Mouse (Mus musculus): ENCODE results near the gene Pabpn1. TPM values are rescaled to one million over a fixed set of nuclear protein-coding genes. Genes with fewer than 3 reads are reported as not detected.

The Pabpn1 gene
- polyA plus RNA-seq, 1 experiment from 2014 or later, result 38.6 TPM

- no peak for ATAC-seq (ENCODE audit: insufficient read depth)
- Histone ChIP-seq H3K4me2 (no peak overlapping the region), H3K27ac (replicated peaks) (no peak overlapping the region), H3K27me3 (no peaks in the 10 kb centered on the region), H3K36me3 (replicated peaks) (no peaks in the 10 kb centered on the region), H3K4me3 (replicated peaks) (no peak overlapping the region), H3K9me3 (replicated peaks) (no peaks in the 10 kb centered on the region), H3K4me1 (replicated peaks) (peaks cover 15% of the 10 kb centered on the region), H3K9ac (no peak overlapping the region)
- 43% methylated on average over 4 of the region's 4 CpGs for WGBS (ENCODE audit: insufficient replicate concordance)
Measured at GRCm38 (mm10) chr14:54868026-54868425, 24.3 kb upstream of the Pabpn1 start.

GRCm38 (mm10) chr14:54870861-54871260 is 21.4 kb upstream of the Pabpn1 start, which contains the start of gene Homez:
TSS of gene Homez (minus strand) at chr14:54870961.
- 76% methylated on average over 5 of the region's 5 CpGs for WGBS (ENCODE audit: insufficient replicate concordance)
- Histone ChIP-seq H3K9me3 (replicated peaks) (no peaks in the 10 kb centered on the region), H3K27me3 (peaks cover 6% of the 10 kb centered on the region), H3K4me2 (no peak within 1 kb of the TSS), H3K9ac (no peak within 1 kb of the TSS), H3K4me1 (replicated peaks) (peaks cover 8% of the 10 kb centered on the region), H3K4me3 (replicated peaks) (no peak within 1 kb of the TSS), H3K36me3 (replicated peaks) (no peaks in the 10 kb centered on the region), H3K27ac (replicated peaks) (no peak within 1 kb of the TSS)
- no peak for ATAC-seq (ENCODE audit: insufficient read depth)

- Histone ChIP-seq H3K4me3 (replicated peaks) (no peak overlapping the region), H3K27ac (replicated peaks) (no peak overlapping the region), H3K27me3 (peaks cover 22% of the 10 kb centered on the region), H3K4me2 (no peak overlapping the region), H3K4me1 (replicated peaks) (peaks cover 29% of the 10 kb centered on the region), H3K9me3 (replicated peaks) (no peaks in the 10 kb centered on the region), H3K9ac (no peak overlapping the region), H3K36me3 (replicated peaks) (no peaks in the 10 kb centered on the region)
- 72% methylated on average over 3 of the region's 3 CpGs for WGBS (ENCODE audit: insufficient replicate concordance)
- no peak for ATAC-seq (ENCODE audit: insufficient read depth)
Measured at GRCm38 (mm10) chr14:54874165-54874564, 18.1 kb upstream of the Pabpn1 start.

- Histone ChIP-seq H3K27me3 (peaks cover 22% of the 10 kb centered on the region), H3K36me3 (replicated peaks) (no peaks in the 10 kb centered on the region), H3K9ac (peak overlapping the region; percentile 71), H3K4me2 (peak overlapping the region; percentile 93), H3K9me3 (replicated peaks) (no peaks in the 10 kb centered on the region), H3K27ac (replicated peaks) (peak overlapping the region; percentile 33; the same call in 1 of the 2 replicates), H3K4me3 (replicated peaks) (peak overlapping the region; percentile 77), H3K4me1 (replicated peaks) (peaks cover 29% of the 10 kb centered on the region)
- peak; percentile 11; the same call in 1 of the 2 replicates for ATAC-seq (ENCODE audit: insufficient read depth)
- WGBS (ENCODE audit: insufficient replicate concordance), result 3% methylated on average over 36 of the region's 36 CpGs
Measured at GRCm38 (mm10) chr14:54875844-54876538, 16.3 kb upstream of the Pabpn1 start.

GRCm38 (mm10) chr14:54876539-54877047 is 15.7 kb upstream of the Pabpn1 start:
- Histone ChIP-seq H3K9ac (peak overlapping the region; percentile 71), H3K27ac (replicated peaks) (peak overlapping the region; percentile 75), H3K36me3 (replicated peaks) (no peaks in the 10 kb centered on the region), H3K9me3 (replicated peaks) (no peaks in the 10 kb centered on the region), H3K27me3 (peaks cover 22% of the 10 kb centered on the region), H3K4me1 (replicated peaks) (peaks cover 29% of the 10 kb centered on the region), H3K4me3 (replicated peaks) (peak overlapping the region; percentile 77), H3K4me2 (peak overlapping the region; percentile 93)
- peak; percentile 93 for ATAC-seq (ENCODE audit: insufficient read depth)
- WGBS (ENCODE audit: insufficient replicate concordance), result under 1% methylated on average over 72 of the region's 72 CpGs

- under 1% methylated on average over 61 of the region's 61 CpGs for WGBS (ENCODE audit: insufficient replicate concordance)
- peak within 1 kb of the TSS; percentile 77 for H3K4me3 ChIP-seq (replicated peaks)
- H3K36me3 ChIP-seq (replicated peaks), result no peaks in the 10 kb centered on the region
- H3K9ac ChIP-seq, result peak within 1 kb of the TSS; percentile 71
- H3K4me1 ChIP-seq (replicated peaks), result peaks cover 29% of the 10 kb centered on the region
- H3K27ac ChIP-seq (replicated peaks), result peak within 1 kb of the TSS; percentile 75
- peaks cover 22% of the 10 kb centered on the region for H3K27me3 ChIP-seq
- ATAC-seq (ENCODE audit: insufficient read depth), result peak; percentile 81
- H3K4me2 ChIP-seq, result peak within 1 kb of the TSS; percentile 93
- no peaks in the 10 kb centered on the region for H3K9me3 ChIP-seq (replicated peaks)
Measured at GRCm38 (mm10) chr14:54877048-54877715, 15.1 kb upstream of the Pabpn1 start, which contains the start of gene Ppp1r3e. TSS of gene Ppp1r3e (minus strand) at chr14:54877550.

GRCm38 (mm10) chr14:54883154-54884021 is 8.9 kb upstream of the Pabpn1 start, which contains the start of the genes Bcl2l2 and Gm20521:
TSS of gene Bcl2l2 (plus strand) at chr14:54883377.
TSS of gene Gm20521 (plus strand) at chr14:54883441.
- 2% methylated on average over 27 of the region's 27 CpGs for WGBS (ENCODE audit: insufficient replicate concordance)
- Histone ChIP-seq H3K27ac (replicated peaks) (peak within 1 kb of the TSS; percentile 70), H3K9me3 (replicated peaks) (no peaks in the 10 kb centered on the region), H3K4me3 (replicated peaks) (peak within 1 kb of the TSS; percentile 57), H3K9ac (peak within 1 kb of the TSS; percentile 53), H3K4me1 (replicated peaks) (peaks cover 20% of the 10 kb centered on the region), H3K36me3 (replicated peaks) (no peaks in the 10 kb centered on the region), H3K4me2 (peak within 1 kb of the TSS; percentile 80), H3K27me3 (no peaks in the 10 kb centered on the region)
- peak; percentile 83 for ATAC-seq (ENCODE audit: insufficient read depth)

- peak overlapping the region; percentile 57 for H3K4me3 ChIP-seq (replicated peaks)
- H3K9ac ChIP-seq, result no peak overlapping the region
- no peaks in the 10 kb centered on the region for H3K9me3 ChIP-seq (replicated peaks)
- H3K27me3 ChIP-seq, result no peaks in the 10 kb centered on the region
- ATAC-seq (ENCODE audit: insufficient read depth), result no peak
- peaks cover 20% of the 10 kb centered on the region for H3K4me1 ChIP-seq (replicated peaks)
- H3K36me3 ChIP-seq (replicated peaks), result no peaks in the 10 kb centered on the region
- peak overlapping the region; percentile 62; the same call in 1 of the 2 replicates for H3K27ac ChIP-seq (replicated peaks)
- 51% methylated on average over 21 of the region's 21 CpGs for WGBS (ENCODE audit: insufficient replicate concordance)
- peak overlapping the region; percentile 80 for H3K4me2 ChIP-seq
Measured at GRCm38 (mm10) chr14:54884022-54884712, 8.1 kb upstream of the Pabpn1 start.

- no peak overlapping the region for H3K9ac ChIP-seq
- ATAC-seq (ENCODE audit: insufficient read depth), result no peak
Measured at GRCm38 (mm10) chr14:54885309-54885708, 7.0 kb upstream of the Pabpn1 start.

GRCm38 (mm10) chr14:54893651-54894181 is 1.4 kb downstream of the Pabpn1 start:
- no peaks in the 10 kb centered on the region for H3K27me3 ChIP-seq
- peak; percentile 96 for ATAC-seq (ENCODE audit: insufficient read depth)
- peak overlapping the region; percentile 98 for H3K9ac ChIP-seq
- WGBS (ENCODE audit: insufficient replicate concordance), result under 1% methylated on average over 38 of the region's 38 CpGs
- H3K36me3 ChIP-seq (replicated peaks), result peaks cover 33% of the 10 kb centered on the region
- peak overlapping the region; percentile 88 for H3K27ac ChIP-seq (replicated peaks)
- H3K4me2 ChIP-seq, result peak overlapping the region; percentile 89
- peak overlapping the region; percentile 90 for H3K4me3 ChIP-seq (replicated peaks)
- H3K9me3 ChIP-seq (replicated peaks), result no peaks in the 10 kb centered on the region
- H3K4me1 ChIP-seq (replicated peaks), result peaks cover 36% of the 10 kb centered on the region

More at GRCm38 (mm10) chr14:54885309-54885708, 7.0 kb upstream of the Pabpn1 start:
- no peak overlapping the region for H3K4me2 ChIP-seq
- no peak overlapping the region for H3K27ac ChIP-seq (replicated peaks)
- no peaks in the 10 kb centered on the region for H3K27me3 ChIP-seq
- peaks cover 20% of the 10 kb centered on the region for H3K4me1 ChIP-seq (replicated peaks)
- H3K36me3 ChIP-seq (replicated peaks), result no peaks in the 10 kb centered on the region
- H3K4me3 ChIP-seq (replicated peaks), result no peak overlapping the region
- no peaks in the 10 kb centered on the region for H3K9me3 ChIP-seq (replicated peaks)
- 79% methylated on average over 11 of the region's 11 CpGs for WGBS (ENCODE audit: insufficient replicate concordance)

Data from liver, embryonic 15.5 days (tissue).